Mouse (Mus musculus) T-helper 1 cell (primary cell): ENCODE results near the gene Lyrm2.

Experiments used
- in situ Hi-C: fragments of 300-600 bp; cut with MboI, MseI; formaldehyde crosslinking; loops from one replicate; pipeline ENCODE4 v1.15.1; 2025; ENCODE audit warnings: high pct_unique_total_duplicates

Gene Lyrm2

GRCm38 (mm10) chr4:32799966-32800576 lies at the start of gene Lyrm2:
Gene Lyrm2, plus strand, starts transcription at chr4:32800253.
- in situ Hi-C loops = no loop called here

- in situ Hi-C loops = no loop called here
These were observed 49.3 kb upstream of the Lyrm2 start for GRCm38 (mm10) chr4:32750711-32751110.

- in situ Hi-C loops = no loop called here
These were observed 42.6 kb upstream of the Lyrm2 start for GRCm38 (mm10) chr4:32757430-32757829.

- in situ Hi-C loops = no loop called here
These were observed 32.6 kb upstream of the Lyrm2 start for GRCm38 (mm10) chr4:32767471-32767870.

- in situ Hi-C loops = no loop called here
These were observed 32.0 kb upstream of the Lyrm2 start for GRCm38 (mm10) chr4:32768046-32768445.

- in situ Hi-C loops = loop anchor here (10.0 kb wide), 2 partner anchors 164 to 244 kb away; no protein-coding TSS in a partner anchor
These were observed 29.7 kb upstream of the Lyrm2 start for GRCm38 (mm10) chr4:32770284-32770810.

- in situ Hi-C loops = loop anchor here (10.0 kb wide), 2 partner anchors 155 to 235 kb away; no protein-coding TSS in a partner anchor
These were observed 20.1 kb upstream of the Lyrm2 start for GRCm38 (mm10) chr4:32779996-32780395.

- in situ Hi-C loops = no loop called here
These were observed 12.9 kb upstream of the Lyrm2 start for GRCm38 (mm10) chr4:32787110-32787509.

GRCm38 (mm10) chr4:32789020-32789419 lies 11.0 kb upstream of the Lyrm2 start:
- in situ Hi-C loops = no loop called here

- in situ Hi-C loops = no loop called here
These were observed 1.1 kb upstream of the Lyrm2 start for GRCm38 (mm10) chr4:32798976-32799375.

- in situ Hi-C loops = no loop called here
These were observed 621 bp downstream of the Lyrm2 start for GRCm38 (mm10) chr4:32800577-32801170.

GRCm38 (mm10) chr4:32817478-32817877 lies 17.4 kb downstream of the Lyrm2 start:
- in situ Hi-C loops = no loop called here

- in situ Hi-C loops = no loop called here
These were observed 20.6 kb downstream of the Lyrm2 start for GRCm38 (mm10) chr4:32820676-32821075.

GRCm38 (mm10) chr4:32824254-32824653 lies 24.2 kb downstream of the Lyrm2 start:
- in situ Hi-C loops = no loop called here

- in situ Hi-C loops = no loop called here
These were observed 26.9 kb downstream of the Lyrm2 start for GRCm38 (mm10) chr4:32826925-32827324.

- in situ Hi-C loops = no loop called here
These were observed 28.5 kb downstream of the Lyrm2 start for GRCm38 (mm10) chr4:32828385-32829077.

- in situ Hi-C loops = no loop called here
These were observed 29.3 kb downstream of the Lyrm2 start for GRCm38 (mm10) chr4:32829316-32829715.

- in situ Hi-C loops = no loop called here
These were observed 33.6 kb downstream of the Lyrm2 start for GRCm38 (mm10) chr4:32833494-32834282.

GRCm38 (mm10) chr4:32834541-32834940 lies 34.5 kb downstream of the Lyrm2 start:
- in situ Hi-C loops = no loop called here

GRCm38 (mm10) chr4:32836071-32836470 lies 36.0 kb downstream of the Lyrm2 start:
- in situ Hi-C loops = no loop called here

- in situ Hi-C loops = no loop called here
These were observed 38.3 kb downstream of the Lyrm2 start for GRCm38 (mm10) chr4:32838401-32838800.
